Mouse (Mus musculus) hindbrain, embryonic 12.5 days (tissue): Measurements from ENCODE around the gene Lyg1. TPM values are rescaled to one million over a fixed set of nuclear protein-coding genes. Genes with fewer than 3 reads are reported as not detected.
"Not testable (repeated sequence)": the region's sequence is repeated elsewhere in the genome, so short reads cannot be mapped to it uniquely, and the experiment has no call there.

ENCODE experiments used
- ATAC-seq: fragments of 200-750 bp; cut with Nextera tagmentation; 2 replicates; pipeline ENCODE4 v1.8.0; 2017; ENCODE audit warnings: moderate TSS enrichment; ENCODE audit not compliant: low FRiP score
- H3K27ac ChIP-seq: fragments of 300-500 bp; sonication (generic); 2 replicates; pipeline ENCODE4 v1.5.1; 2016; ENCODE audit warnings: mild to moderate bottlenecking
- H3K27me3 ChIP-seq: fragments of 300-500 bp; sonication (generic); 2 replicates; pipeline ENCODE4 v1.6.1; 2016; ENCODE audit warnings: mild to moderate bottlenecking
- H3K36me3 ChIP-seq: fragments of 300-500 bp; sonication (generic); 2 replicates; pipeline ENCODE4 v1.6.1; 2016; ENCODE audit warnings: mild to moderate bottlenecking
- H3K4me1 ChIP-seq: fragments of 300-500 bp; sonication (generic); 2 replicates; pipeline ENCODE4 v1.6.1; 2016
- H3K4me2 ChIP-seq: fragments of 300-500 bp; sonication (generic); replicated peaks from 2 replicates; pipeline ENCODE4 v1.6.1; 2016; ENCODE audit warnings: mild to moderate bottlenecking
- H3K4me3 ChIP-seq: fragments of 300-500 bp; sonication (generic); 2 replicates; pipeline ENCODE4 v1.5.1; 2016; ENCODE audit warnings: mild to moderate bottlenecking
- H3K9ac ChIP-seq: fragments of 300-500 bp; sonication (generic); 2 replicates; pipeline ENCODE4 v1.6.1; 2016; ENCODE audit warnings: mild to moderate bottlenecking, moderate library complexity
- H3K9me3 ChIP-seq: fragments of 300-500 bp; sonication (generic); replicated peaks from 2 replicates; pipeline ENCODE4 v1.6.1; 2016; ENCODE audit warnings: mild to moderate bottlenecking
- WGBS: fragments of 180-500 bp; shearing (Covaris S2); methylation state at CpG from one replicate; pipeline ENCODE4 v1.1.7; 2016; 5-methylcytosine and 5-hydroxymethylcytosine counted together
- polyA plus RNA-seq: library from polyadenylated mRNA; unstranded; fragments of >200 nt; fragmentation: Nextera tagmentation; extraction: Ambion mirVana; gene quantifications from 2 replicates; pipeline ENCODE4 v1.2.1, GENCODE M21; 2016

Lyg1 gene
- polyA plus RNA-seq, 1 experiment from 2014 or later: not detected

DNA sequence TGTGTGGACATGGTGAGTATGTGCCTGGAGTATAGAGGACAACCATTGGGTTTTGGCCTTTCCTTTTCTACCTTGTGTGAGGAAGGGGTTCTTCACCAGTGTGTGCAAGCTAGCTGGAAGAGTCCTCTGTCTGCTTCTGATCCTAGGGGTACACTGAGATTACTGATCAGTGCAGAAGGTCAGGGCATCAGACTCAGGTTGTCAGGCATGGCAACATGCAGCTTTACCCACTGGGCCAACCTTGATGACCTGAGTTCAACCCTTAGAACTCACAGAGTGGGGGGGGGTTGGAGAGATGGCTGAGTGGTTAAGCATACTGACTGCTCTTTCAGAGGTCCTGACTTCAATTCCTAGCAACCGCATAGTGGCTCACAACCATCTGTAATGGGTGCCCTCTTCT is 26.8 kb upstream of the Lyg1 start:
- no peak for ATAC-seq
- 95% methylated on average over 1 of the region's 1 CpGs for WGBS
- no peaks in the 10 kb centered on the region for H3K27me3 ChIP-seq

DNA sequence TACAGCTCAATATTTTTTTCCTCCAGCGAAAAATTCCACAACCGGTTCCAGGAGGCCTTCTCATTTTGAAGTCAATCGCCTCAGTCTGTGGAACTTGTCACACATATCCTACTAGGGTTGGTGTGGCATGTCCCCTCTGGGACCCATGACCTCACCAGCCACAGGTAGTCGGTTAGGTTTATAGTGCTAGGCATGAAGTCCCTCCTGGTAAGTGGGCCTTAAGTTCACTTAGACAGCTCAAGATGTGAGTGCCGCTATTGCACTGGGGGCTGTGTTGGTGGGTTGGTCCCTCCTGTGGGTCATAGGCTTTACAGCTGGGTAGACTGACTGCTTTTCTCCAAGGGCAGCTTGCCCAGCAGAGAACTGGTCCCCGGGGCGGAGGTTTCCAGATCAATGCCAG is 19.7 kb upstream of the Lyg1 start:
- H3K4me3 ChIP-seq: no peak overlapping the region

More for the DNA sequence above, 26.8 kb upstream of the Lyg1 start:
- Histone ChIP-seq H3K4me3 (no peak overlapping the region), H3K4me1 (no peaks in the 10 kb centered on the region), H3K27ac (no peak overlapping the region), H3K4me2 (no peak overlapping the region), H3K9ac (no peak overlapping the region), H3K9me3 (no peaks in the 10 kb centered on the region), H3K36me3 (peaks cover 37% of the 10 kb centered on the region)

DNA sequence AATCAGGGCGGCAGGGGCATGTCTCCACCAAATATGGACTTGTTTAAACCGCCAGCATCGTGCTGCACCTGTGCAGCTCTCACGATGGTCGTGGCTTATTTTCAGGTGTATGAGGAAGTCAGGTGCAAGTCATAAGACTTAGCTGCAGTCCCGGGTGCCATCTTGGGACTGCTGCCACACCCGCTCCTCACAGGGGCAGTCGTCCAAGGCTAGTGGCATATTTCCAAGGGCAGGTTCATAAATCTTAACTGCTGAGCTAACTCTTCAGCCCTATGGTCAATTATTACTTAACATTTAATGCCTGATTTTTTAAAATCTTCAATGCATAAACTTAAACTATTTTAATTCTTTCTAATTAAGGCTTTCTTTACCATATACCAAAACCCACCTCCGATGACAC is 19.1 kb upstream of the Lyg1 start:
- H3K4me3 ChIP-seq, H3K36me3 ChIP-seq, H3K9me3 ChIP-seq, H3K4me1 ChIP-seq, H3K4me2 ChIP-seq, H3K27ac ChIP-seq, H3K9ac ChIP-seq, ATAC-seq, H3K27me3 ChIP-seq: not testable (repeated sequence)
- 70% methylated on average over 9 of the region's 9 CpGs for WGBS

More for the DNA sequence above, 19.7 kb upstream of the Lyg1 start:
- no peaks in the 10 kb centered on the region for H3K9me3 ChIP-seq
- WGBS: 89% methylated on average over 7 of the region's 7 CpGs
- no peak for ATAC-seq
- no peak overlapping the region for H3K4me2 ChIP-seq
- H3K27me3 ChIP-seq: no peaks in the 10 kb centered on the region
- H3K4me1 ChIP-seq: no peaks in the 10 kb centered on the region
- no peak overlapping the region for H3K9ac ChIP-seq
- no peak overlapping the region for H3K27ac ChIP-seq
- H3K36me3 ChIP-seq: no peaks in the 10 kb centered on the region

DNA sequence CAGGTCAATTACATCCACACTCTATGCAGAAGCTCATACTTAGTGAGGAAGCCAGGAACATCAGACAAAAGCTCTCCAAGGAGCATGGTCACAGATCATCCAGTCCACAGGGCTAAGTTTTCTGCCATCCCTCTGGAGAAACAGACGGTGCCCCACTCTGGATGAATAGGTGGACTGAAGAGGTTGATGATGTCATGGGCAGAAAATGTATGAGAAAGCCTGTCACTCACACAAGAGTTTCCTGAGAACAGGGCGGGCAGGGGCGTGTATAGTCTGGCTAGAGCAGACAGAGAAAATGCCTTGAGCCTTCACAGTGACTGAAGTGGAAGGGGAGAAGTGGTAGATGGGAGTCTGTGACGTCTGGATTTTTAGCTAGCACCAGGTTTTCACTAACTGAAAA is 14.0 kb upstream of the Lyg1 start:
- H3K4me1 ChIP-seq: no peaks in the 10 kb centered on the region
- no peaks in the 10 kb centered on the region for H3K27me3 ChIP-seq
- H3K4me3 ChIP-seq: no peak overlapping the region
- H3K9ac ChIP-seq: no peak overlapping the region
- no peak overlapping the region for H3K4me2 ChIP-seq
- no peak overlapping the region for H3K27ac ChIP-seq
- H3K36me3 ChIP-seq: no peaks in the 10 kb centered on the region
- H3K9me3 ChIP-seq: no peaks in the 10 kb centered on the region
- WGBS: 64% methylated on average over 4 of the region's 4 CpGs
- no peak for ATAC-seq

DNA sequence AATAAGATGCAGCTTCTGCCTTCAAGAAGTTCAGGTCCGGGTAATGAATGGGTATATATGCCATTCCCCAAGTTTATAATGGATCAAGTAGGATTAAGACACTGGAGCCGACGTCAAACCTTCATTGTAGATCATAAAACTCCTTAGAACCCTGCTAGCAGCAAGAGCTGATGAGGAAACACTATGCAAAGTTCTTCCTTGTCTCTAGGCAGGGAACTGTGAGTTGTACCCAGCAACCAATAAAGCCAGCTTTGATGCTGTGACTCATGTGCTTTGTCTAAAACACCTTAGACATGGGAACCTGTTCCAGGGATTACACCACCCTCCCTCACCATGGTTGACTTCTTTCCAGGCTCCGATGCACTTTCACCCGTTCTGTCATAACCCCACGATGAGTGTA is 11.2 kb upstream of the Lyg1 start:
- H3K27ac ChIP-seq: no peak overlapping the region

DNA sequence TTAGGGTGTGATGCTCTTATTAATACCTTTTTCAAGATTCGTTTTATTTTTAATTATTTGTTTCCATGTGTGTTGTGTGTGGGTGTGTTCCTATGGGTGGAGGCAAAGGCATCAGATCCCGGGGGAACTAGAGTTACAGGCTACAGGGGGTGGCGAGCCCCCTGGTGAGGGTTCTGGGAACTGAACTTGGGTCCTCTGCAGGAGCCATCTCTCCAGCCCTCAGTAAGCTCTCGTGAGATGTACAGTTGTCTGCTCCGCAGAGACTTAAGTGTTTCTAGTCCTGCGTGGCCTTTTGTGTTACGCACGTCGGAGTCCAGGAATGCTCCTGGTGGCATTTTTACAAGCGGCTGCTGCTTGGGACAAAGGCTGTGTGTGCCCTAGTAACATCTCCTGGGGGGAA is 8.0 kb upstream of the Lyg1 start:
- no peak overlapping the region for H3K27ac ChIP-seq

More for the DNA sequence above, 11.2 kb upstream of the Lyg1 start:
- Histone ChIP-seq H3K36me3 (no peaks in the 10 kb centered on the region), H3K27me3 (no peaks in the 10 kb centered on the region), H3K9ac (no peak overlapping the region), H3K4me3 (no peak overlapping the region), H3K4me1 (no peaks in the 10 kb centered on the region), H3K4me2 (no peak overlapping the region), H3K9me3 (no peaks in the 10 kb centered on the region)
- 91% methylated on average over 6 of the region's 6 CpGs for WGBS
- ATAC-seq: no peak

DNA sequence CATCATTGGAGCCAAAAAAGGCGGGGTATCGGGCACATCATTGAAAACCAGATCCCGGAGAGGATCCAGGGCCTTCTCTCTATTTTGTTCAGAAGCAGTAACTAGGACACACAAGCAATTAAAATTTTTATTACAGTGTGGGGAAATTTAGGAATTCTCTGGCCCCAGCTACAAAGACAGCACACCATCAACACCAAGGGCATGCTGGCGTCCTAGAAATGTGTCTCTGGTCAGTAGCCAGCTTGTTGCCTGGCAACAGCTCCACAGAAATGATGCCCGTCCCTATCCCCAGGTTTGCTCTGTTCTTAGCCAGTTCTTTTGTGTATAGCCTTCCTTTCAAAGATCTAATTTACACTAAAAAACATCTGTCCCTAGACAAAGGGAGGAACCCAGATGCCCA is 1.9 kb upstream of the Lyg1 start:
- H3K4me2 ChIP-seq: no peak overlapping the region
- H3K4me1 ChIP-seq: 0 out of 2 replicates have a peak, but pooled peaks cover 2% of the 10 kb centered on the region
- H3K9me3 ChIP-seq: no peaks in the 10 kb centered on the region
- H3K36me3 ChIP-seq: no peaks in the 10 kb centered on the region
- no peak overlapping the region for H3K9ac ChIP-seq
- H3K4me3 ChIP-seq: no peak overlapping the region
- no peak for ATAC-seq
- H3K27me3 ChIP-seq: no peaks in the 10 kb centered on the region
- WGBS: 67% methylated on average over 5 of the region's 5 CpGs
- no peak overlapping the region for H3K27ac ChIP-seq

More for the DNA sequence above, 8.0 kb upstream of the Lyg1 start:
- 65% methylated on average over 10 of the region's 10 CpGs for WGBS
- Histone ChIP-seq H3K9ac (no peak overlapping the region), H3K27me3 (no peaks in the 10 kb centered on the region), H3K36me3 (no peaks in the 10 kb centered on the region), H3K4me3 (no peak overlapping the region), H3K9me3 (no peaks in the 10 kb centered on the region), H3K4me2 (no peak overlapping the region), H3K4me1 (no peaks in the 10 kb centered on the region)
- no peak for ATAC-seq

DNA sequence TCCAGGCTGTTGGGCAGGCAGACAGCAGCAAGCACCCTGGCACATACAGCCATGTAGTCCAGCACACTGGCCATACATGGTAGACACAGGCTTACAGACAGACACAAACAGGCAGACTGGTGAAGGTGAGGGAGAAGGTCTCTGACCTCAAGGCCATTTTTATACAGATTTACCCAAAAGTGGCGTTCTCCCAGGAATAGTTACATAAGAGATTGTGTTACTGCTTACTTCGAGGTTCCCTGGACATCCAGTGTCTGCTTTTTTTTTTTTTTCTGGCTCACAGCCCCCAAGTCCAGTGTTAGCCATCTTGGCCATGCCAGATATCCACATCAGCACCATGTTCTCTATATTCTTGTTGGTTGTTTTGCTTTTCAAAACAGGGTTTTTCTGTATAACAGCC is 957 bp upstream of the Lyg1 start:
- no peak for ATAC-seq

DNA sequence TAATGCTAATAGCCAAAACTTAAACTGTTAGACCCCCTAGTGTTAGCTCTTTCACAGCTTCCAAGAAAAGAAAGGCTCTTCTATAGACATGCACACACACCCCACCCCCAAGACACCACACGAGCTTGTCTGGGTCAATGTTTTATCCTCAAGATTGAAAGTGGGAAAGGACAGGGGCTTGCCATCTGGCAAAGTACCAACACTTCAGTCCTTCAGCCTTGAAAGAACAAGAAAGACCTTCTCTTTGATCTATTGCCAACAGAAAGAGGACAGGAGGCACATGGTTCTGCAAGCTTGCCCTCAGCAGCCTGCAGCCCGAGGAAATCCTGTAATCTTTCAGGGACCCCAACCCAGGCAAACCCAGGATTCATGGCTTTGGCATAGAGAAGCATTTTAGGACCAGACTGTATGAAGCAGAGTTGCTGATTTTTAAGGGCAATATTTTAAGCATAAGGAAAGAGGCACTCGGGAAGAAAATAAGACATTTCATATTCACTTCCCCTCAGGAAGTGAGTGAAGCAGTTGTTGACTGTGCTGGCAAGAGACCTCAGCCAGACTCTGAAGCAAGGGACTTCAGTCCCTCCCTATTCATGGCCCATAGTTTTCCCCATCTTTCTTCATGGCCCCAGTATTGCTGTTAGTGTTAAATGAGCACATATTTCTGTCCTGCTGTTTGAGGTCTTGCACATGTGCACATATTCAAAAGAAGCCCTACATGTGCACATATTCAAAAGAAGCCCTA is 698 bp downstream of the Lyg1 start:
- Histone ChIP-seq H3K9me3 (no peaks in the 10 kb centered on the region; the same call in 1 of the 2 replicates), H3K4me1 (0 out of 2 replicates have a peak, but pooled peaks cover 2% of the 10 kb centered on the region), H3K9ac (no peak overlapping the region), H3K27me3 (no peaks in the 10 kb centered on the region), H3K36me3 (no peaks in the 10 kb centered on the region), H3K4me2 (no peak overlapping the region), H3K4me3 (no peak overlapping the region), H3K27ac (no peak overlapping the region)
- no peak for ATAC-seq
- WGBS: 38% methylated on average over 3 of the region's 3 CpGs

More for the DNA sequence above, 957 bp upstream of the Lyg1 start:
- WGBS: 85% methylated on average over 2 of the region's 2 CpGs
- no peak overlapping the region for H3K4me3 ChIP-seq
- no peak overlapping the region for H3K4me2 ChIP-seq
- no peak overlapping the region for H3K27ac ChIP-seq
- no peak overlapping the region for H3K9ac ChIP-seq
- H3K9me3 ChIP-seq: no peaks in the 10 kb centered on the region; the same call in 1 of the 2 replicates
- no peaks in the 10 kb centered on the region for H3K27me3 ChIP-seq
- 0 out of 2 replicates have a peak, but pooled peaks cover 2% of the 10 kb centered on the region for H3K4me1 ChIP-seq
- no peaks in the 10 kb centered on the region for H3K36me3 ChIP-seq

DNA sequence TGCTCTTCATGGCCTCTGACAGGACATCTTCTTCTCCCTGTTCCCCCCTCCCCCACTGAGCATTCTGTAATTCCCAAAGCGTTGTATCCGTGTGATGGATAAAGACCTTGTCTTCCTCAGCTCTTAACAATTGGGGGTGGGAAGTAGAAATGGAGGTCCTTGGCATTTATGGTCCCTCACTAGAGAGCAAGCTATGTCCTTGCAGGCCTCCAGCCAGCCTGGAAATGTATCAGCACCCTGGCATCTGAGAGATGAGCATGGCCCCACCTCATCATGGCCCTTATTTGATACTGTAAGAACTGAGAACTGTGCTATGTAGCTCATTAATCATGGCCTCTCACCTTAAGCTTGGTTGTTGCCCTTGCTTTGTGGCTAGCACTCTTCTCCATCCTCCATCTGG is 2.3 kb downstream of the Lyg1 start:
- no peak overlapping the region for H3K4me2 ChIP-seq
- WGBS: 91% methylated on average over 2 of the region's 2 CpGs
- no peaks in the 10 kb centered on the region for H3K36me3 ChIP-seq
- H3K27ac ChIP-seq: no peak overlapping the region
- ATAC-seq: no peak
- H3K9me3 ChIP-seq: no peaks in the 10 kb centered on the region; the same call in 1 of the 2 replicates
- H3K9ac ChIP-seq: no peak overlapping the region
- 0 out of 2 replicates have a peak, but pooled peaks cover 2% of the 10 kb centered on the region for H3K4me1 ChIP-seq
- no peak overlapping the region for H3K4me3 ChIP-seq
- no peaks in the 10 kb centered on the region for H3K27me3 ChIP-seq

DNA sequence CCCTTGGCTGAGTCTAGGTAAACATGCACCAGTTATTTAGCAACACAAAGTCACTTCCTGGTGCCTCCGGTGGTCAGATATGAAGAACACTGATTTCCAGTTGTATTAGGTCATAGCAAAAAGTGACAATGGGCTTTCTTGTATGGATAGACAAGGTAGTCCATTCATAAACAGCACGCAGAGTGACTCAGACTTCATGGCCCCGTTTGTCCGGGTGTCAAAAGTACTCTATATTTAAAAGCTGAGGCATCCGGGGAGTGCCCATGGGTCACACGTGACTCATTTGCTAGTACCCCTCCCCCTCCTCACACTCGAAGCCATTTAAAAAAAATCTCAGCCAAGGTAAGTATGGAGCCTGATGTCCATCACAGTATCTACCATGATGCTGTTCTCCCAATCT is 2.8 kb downstream of the Lyg1 start:
- Histone ChIP-seq H3K4me1 (0 out of 2 replicates have a peak, but pooled peaks cover 2% of the 10 kb centered on the region), H3K4me2 (no peak overlapping the region), H3K4me3 (no peak overlapping the region), H3K36me3 (no peaks in the 10 kb centered on the region), H3K27me3 (no peaks in the 10 kb centered on the region), H3K9ac (no peak overlapping the region), H3K27ac (no peak overlapping the region), H3K9me3 (no peaks in the 10 kb centered on the region; the same call in 1 of the 2 replicates)
- WGBS: 83% methylated on average over 7 of the region's 7 CpGs
- ATAC-seq: no peak

DNA sequence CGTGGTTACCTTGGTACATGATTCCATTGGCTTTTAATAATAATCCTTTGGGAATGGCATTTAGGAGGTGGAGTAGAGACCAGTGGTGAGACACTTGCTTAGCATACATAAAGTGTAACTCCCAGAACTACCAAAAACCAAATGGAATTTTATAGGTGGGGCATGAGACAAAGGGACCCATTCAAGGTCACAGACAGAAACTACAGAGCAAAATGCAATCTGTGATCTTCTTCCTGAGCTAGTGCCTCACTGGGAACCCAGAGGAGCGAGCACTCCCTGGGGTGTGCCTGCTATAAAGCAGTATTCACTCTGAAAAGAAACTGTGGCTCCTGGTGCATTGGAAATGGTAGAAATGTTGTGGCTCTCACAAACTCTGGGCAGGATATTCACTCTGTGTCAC is 8.7 kb downstream of the Lyg1 start:
- Histone ChIP-seq H3K36me3 (no peaks in the 10 kb centered on the region), H3K9me3 (no peaks in the 10 kb centered on the region), H3K27ac (no peak overlapping the region), H3K4me2 (no peak overlapping the region), H3K4me1 (no peaks in the 10 kb centered on the region), H3K4me3 (no peak overlapping the region), H3K27me3 (no peaks in the 10 kb centered on the region), H3K9ac (no peak overlapping the region)
- 74% methylated on average over 2 of the region's 2 CpGs for WGBS
- no peak for ATAC-seq

DNA sequence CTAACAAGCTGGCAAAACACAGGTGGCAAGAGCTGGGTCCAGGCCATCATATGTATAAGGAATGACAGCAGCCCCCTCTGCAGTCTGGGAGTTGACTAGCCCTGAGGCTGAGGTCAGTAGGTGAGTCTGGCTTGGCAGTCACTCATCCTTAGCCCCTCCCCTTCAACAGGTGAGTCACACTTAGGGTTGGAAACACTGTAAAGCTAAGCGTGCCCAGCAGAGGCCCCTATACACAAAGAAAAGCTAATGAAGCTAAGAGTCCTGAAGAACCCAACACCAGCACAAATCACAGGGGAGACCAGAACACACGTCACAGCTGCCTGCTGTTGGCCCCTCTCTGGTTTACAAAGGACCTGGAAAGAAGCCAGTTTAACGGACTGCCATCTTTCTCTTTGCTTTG is 25.8 kb downstream of the Lyg1 start:
- Histone ChIP-seq H3K9me3 (no peaks in the 10 kb centered on the region), H3K36me3 (no peaks in the 10 kb centered on the region), H3K27ac (no peak overlapping the region), H3K4me2 (no peak overlapping the region), H3K4me1 (no peaks in the 10 kb centered on the region), H3K27me3 (no peaks in the 10 kb centered on the region), H3K9ac (no peak overlapping the region), H3K4me3 (no peak overlapping the region)
- 21% methylated on average over 3 of the region's 3 CpGs for WGBS
- ATAC-seq: no peak
